ENCODE assay signal across 19 mouse cellular contexts in the genomic region with DNA sequence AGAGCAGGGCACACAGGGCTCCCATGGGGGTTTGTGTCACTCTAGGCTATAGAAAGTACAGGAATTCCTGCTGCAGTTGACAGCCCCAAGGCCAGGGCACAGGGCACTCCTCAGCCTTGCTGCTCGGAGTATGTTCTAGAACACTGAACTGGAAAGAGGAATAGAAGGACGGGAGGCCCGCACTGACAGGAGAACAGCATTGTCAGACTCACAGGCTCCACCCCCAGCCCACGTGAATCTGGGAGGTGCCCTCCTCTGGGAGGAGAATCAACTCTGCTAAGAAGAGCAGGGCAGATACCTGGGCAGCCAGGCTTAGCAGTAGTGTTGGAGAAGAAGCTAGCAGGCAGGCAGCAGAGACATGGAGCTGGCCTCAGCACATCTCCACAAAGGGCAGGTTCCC. TPM values are rescaled to one million over a fixed set of nuclear protein-coding genes. Genes with fewer than 3 reads are reported as not detected.
DNase-seq lines count a peak whose midpoint lies in the region; ATAC-seq and TF ChIP-seq lines count a peak whose summit lies in the region.
"Not testable (repeated sequence)": the region's sequence is repeated elsewhere in the genome, so short reads cannot be mapped to it uniquely, and the experiment has no call there.
"Had no signal": no experiment of that assay in that cellular context is flagged by ENCODE, and none has a peak within 500 bp of the region (broad histone marks: within the 10 kb centered on the region; RNA-seq: fewer than 3 reads in every experiment).

A gene (plus strand): TSS at position 289 of the 400 bp plus-strand sequence.

- not testable (repeated sequence) for H3K4me1 ChIP-seq in CH12.LX (ENCODE audit: control insufficient read depth in 1 of 2, insufficient read depth in 2 of 2); MEL (ENCODE audit: control insufficient read depth in 1 of 2, insufficient read depth in 2 of 2, low read length in 2 of 2)

- dilution Hi-C loops in CH12.LX (cut with MboI; ENCODE audit: extremely low pct_ligation_motif_present, extremely low pct_unique_long_range_greater_than_20kb, low sequenced_read_pairs), result not testable (repeated sequence)

- peaks cover 46% of the 10 kb centered on the region for H3K27me3 ChIP-seq in CH12.LX (replicated peaks)
- H3K27me3 ChIP-seq in MEL (ENCODE audit: control insufficient read depth in 1 of 2, insufficient read depth in 2 of 2, low read length in 2 of 2), result not testable (repeated sequence)

- TF ChIP-seq EP300 in CH12.LX (IDR thresholded peaks at IDR 0.05; ENCODE audit: low read length); MEL (IDR thresholded peaks at IDR 0.05; ENCODE audit: low read depth in 1 of 2, low read length in 2 of 2): not testable (repeated sequence)

- TF ChIP-seq RAD21 in CH12.LX (IDR thresholded peaks at IDR 0.05; ENCODE audit: low read depth, low read length); MEL (IDR thresholded peaks at IDR 0.05; ENCODE audit: low read depth, low read length): not testable (repeated sequence)

- H3K36me3 ChIP-seq in CH12.LX (replicated peaks in 1 of 2; ENCODE audit: control insufficient read depth in 1 of 2, insufficient read depth in 1 of 2, low read length in 1 of 2); MEL (ENCODE audit: control insufficient read depth in 1 of 2, insufficient read depth in 2 of 2, low read length in 2 of 2): not testable (repeated sequence)

- not testable (repeated sequence) for H3K27ac ChIP-seq in CH12.LX (ENCODE audit: insufficient read depth, low read depth); MEL (ENCODE audit: control insufficient read depth, low read depth, low read length)

- peak; percentile 53 for ATAC-seq in common myeloid progenitor, adult 5-6 weeks (replicated peaks; ENCODE audit: low read depth, poor library complexity, severe bottlenecking)
- peak; percentile 92 for ATAC-seq in megakaryocyte, adult 5-6 weeks (ENCODE audit: poor library complexity, severe bottlenecking)
- peak; percentile 73 for ATAC-seq in neutrophil, adult 5-6 weeks (ENCODE audit: extremely low read depth, insufficient number of reproducible peaks, low FRiP score, poor library complexity, severe bottlenecking)

- H3K4me2 ChIP-seq in CH12.LX (ENCODE audit: insufficient read depth, low read depth, poor library complexity, severe bottlenecking), result not testable (repeated sequence)

- TF ChIP-seq CTCF in CH12.LX (conservative IDR thresholded peaks at IDR 0.05 in 1 of 2, IDR thresholded peaks at IDR 0.05 in 1 of 2; ENCODE audit: low read depth in 2 of 2, low read length in 2 of 2); MEL (IDR thresholded peaks at IDR 0.05 in 2 of 3, conservative IDR thresholded peaks at IDR 0.05 in 1 of 3; ENCODE audit: control insufficient read depth in 1 of 3, insufficient read depth in 1 of 3, low read depth in 2 of 3, low read length in 3 of 3, poor library complexity in 1 of 3, severe bottlenecking in 1 of 3): not testable (repeated sequence)

- H3K9ac ChIP-seq in CH12.LX (ENCODE audit: insufficient read depth, low read depth); MEL (ENCODE audit: control insufficient read depth, low read depth, low read length, poor library complexity, severe bottlenecking): not testable (repeated sequence)

- TF ChIP-seq POLR2A in CH12.LX (IDR thresholded peaks at IDR 0.05; ENCODE audit: low read depth, low read length); MEL (IDR thresholded peaks at IDR 0.05; ENCODE audit: control insufficient read depth in 1 of 2, insufficient read depth in 1 of 2, low read depth in 1 of 2, low read length in 2 of 2, poor library complexity in 1 of 2): not testable (repeated sequence)

- in situ Hi-C loops in CH12.LX (cut with MboI; ENCODE audit: low pct_ligation_motif_present, low pct_unique_long_range_greater_than_20kb, low sequenced_read_pairs), result not testable (repeated sequence)

- not testable (repeated sequence) for H3K4me3 ChIP-seq in CH12.LX (replicated peaks in 1 of 3; ENCODE audit: low read depth in 2 of 3, low read length in 2 of 3, poor library complexity in 1 of 3); MEL (ENCODE audit: control insufficient read depth in 1 of 2, insufficient read depth in 1 of 2, low read depth in 2 of 2, low read length in 2 of 2)

- H3K9me3 ChIP-seq in CH12.LX (replicated peaks; ENCODE audit: low read length); MEL (replicated peaks; ENCODE audit: insufficient read depth, low read length): not testable (repeated sequence)

- not testable (repeated sequence) for H3K79me2 ChIP-seq in CH12.LX (replicated peaks; ENCODE audit: control insufficient read depth, extremely low read depth, insufficient read depth, poor library complexity, severe bottlenecking); MEL (ENCODE audit: control insufficient read depth, insufficient read depth, low read length, poor library complexity)

- peak; percentile 6 for DNase-seq in CH12.LX (ENCODE audit: extremely low read depth)
- DNase-seq in MEL (ENCODE audit: low read depth, low spot score), result peak; percentile 36
- DNase-seq in gonadal fat pad, adult 2 months (ENCODE audit: low read depth), result not testable (repeated sequence)
- peak; percentile 3 for DNase-seq in kidney, adult 18-20 months

RNA-seq across cellular contexts. Expression of the gene that starts here (rescaled TPM):
- total RNA-seq in CH12.LX (2012; rRNA removed) (0.17 TPM in 1 of 2 replicates, not detected in the other), CH12.LX (2014; rRNA removed) (not detected in 2 replicates), MEL (2012; rRNA removed) (not detected in 2 replicates)
- polyA plus RNA-seq in CH12.LX (2012; ENCODE audit: insufficient read length, low read depth) (not detected in 2 replicates), MEL (2012; ENCODE audit: insufficient read depth in 1 of 2, insufficient read length in 2 of 2, low read depth in 1 of 2, low replicate concordance in 2 of 2, missing spikeins in 1 of 2) (under 1 TPM in 1 of 2 experiments, not detected in 1; 0.19 TPM)
- 1.2 TPM in 1 of 2 replicates, not detected in the other for total RNA-seq in common myeloid progenitor, adult 5-6 weeks (2017)
- polyA plus RNA-seq in gonadal fat pad, adult 2 months (2012; rRNA removed), result 533 and 579 TPM in 2 replicates
- 44.7 and 45.0 TPM in 2 replicates for total RNA-seq in megakaryocyte, adult 5-6 weeks (2015)
- 43.5 and 48.5 TPM in 2 replicates for total RNA-seq in megakaryocyte, adult 5-6 weeks (2017)
- total RNA-seq in neutrophil, adult 5-6 weeks (2017), result 30.5 and 43.1 TPM in 2 replicates
- total RNA-seq: adrenal gland, adult 2 months; gastrocnemius, postnatal 14 days; heart, postnatal 10 days; hindbrain, postnatal 0 days had no signal
- polyA plus RNA-seq: adrenal gland, adult 2 months; CD4-positive, CD25-positive, alpha-beta regulatory T cell, adult 4 months; forebrain, embryonic 16.5 days; frontal cortex, adult 2 months; G1E; heart, embryonic 10.5 days; heart, embryonic 14.5 days; hindbrain, embryonic 13.5 days; intestine, embryonic 14.5 days had no signal

Comparison
In these comparisons a context has a peak if more than half of its experiments do, and no peak if none do; other contexts are left out.
1. RNA of the gene that starts here (total RNA-seq): 43.5 to 48.5 TPM in megakaryocyte, adult 5-6 weeks and 30.5 to 43.1 TPM in neutrophil, adult 5-6 weeks; 0.17 TPM in CH12.LX, not detected in MEL and 1.2 TPM in common myeloid progenitor, adult 5-6 weeks; every median in the first group is over 10 times any median in the second.
2. RNA of the gene that starts here (polyA plus RNA-seq): 533 to 579 TPM in gonadal fat pad, adult 2 months; 0.19 TPM in MEL and not detected in CH12.LX; every median in the first group is over 100 times any median in the second.
3. Peak in DNase-seq in CH12.LX; RNA of the gene not detected or under 1 TPM.
4. Peak in DNase-seq in MEL; RNA of the gene not detected or under 1 TPM.
5. Peak in every context shown above with its lines, with median percentiles within 50 percentile points of each other: ATAC-seq.